Mouse (Mus musculus): ENCODE measurements around the gene Maco1.
"Not testable (repeated sequence)": the region's sequence is repeated elsewhere in the genome, so short reads cannot be mapped to it uniquely, and the experiment has no call there.

The Maco1 gene

GRCm38 (mm10) chr4:134817706-134818105 is 35.4 kb downstream of the Maco1 start:
- in situ Hi-C loops (cut with MboI; ENCODE audit: low sequenced_read_pairs), result no loop called here

- in situ Hi-C loops (cut with MboI; ENCODE audit: low sequenced_read_pairs), result no loop called here
These were observed 38.9 kb downstream of the Maco1 start for GRCm38 (mm10) chr4:134814229-134814571.

- in situ Hi-C loops (cut with MboI; ENCODE audit: low sequenced_read_pairs), result no loop called here
These were observed 39.5 kb downstream of the Maco1 start for GRCm38 (mm10) chr4:134813406-134814228.

- in situ Hi-C loops (cut with MboI; ENCODE audit: low sequenced_read_pairs), result no loop called here
These were observed 48.4 kb downstream of the Maco1 start for GRCm38 (mm10) chr4:134804765-134805164.

- in situ Hi-C loops (cut with MboI; ENCODE audit: low sequenced_read_pairs), result no loop called here
These were observed 50.4 kb downstream of the Maco1 start for GRCm38 (mm10) chr4:134802765-134803164.

- in situ Hi-C loops (cut with MboI; ENCODE audit: low sequenced_read_pairs), result no loop called here
These were observed 51.0 kb downstream of the Maco1 start for GRCm38 (mm10) chr4:134802155-134802554.

GRCm38 (mm10) chr4:134800693-134801092 is 52.5 kb downstream of the Maco1 start:
- in situ Hi-C loops (cut with MboI; ENCODE audit: low sequenced_read_pairs), result no loop called here

GRCm38 (mm10) chr4:134800098-134800497 is 53.0 kb downstream of the Maco1 start:
- in situ Hi-C loops (cut with MboI; ENCODE audit: low sequenced_read_pairs), result no loop called here

- in situ Hi-C loops (cut with MboI; ENCODE audit: low sequenced_read_pairs), result no loop called here
These were observed 53.9 kb downstream of the Maco1 start for GRCm38 (mm10) chr4:134799272-134799671.

- in situ Hi-C loops (cut with MboI; ENCODE audit: low sequenced_read_pairs), result no loop called here
These were observed 54.3 kb downstream of the Maco1 start for GRCm38 (mm10) chr4:134798861-134799260.

- in situ Hi-C loops (cut with MboI; ENCODE audit: low sequenced_read_pairs), result no loop called here
These were observed 55.5 kb downstream of the Maco1 start for GRCm38 (mm10) chr4:134797621-134798020.

- in situ Hi-C loops (cut with MboI; ENCODE audit: low sequenced_read_pairs), result no loop called here
These were observed 56.4 kb downstream of the Maco1 start for GRCm38 (mm10) chr4:134796581-134797361.

GRCm38 (mm10) chr4:134795819-134796485 is 57.2 kb downstream of the Maco1 start:
- in situ Hi-C loops (cut with MboI; ENCODE audit: low sequenced_read_pairs), result no loop called here

- in situ Hi-C loops (cut with MboI; ENCODE audit: low sequenced_read_pairs), result not testable (repeated sequence)
These were observed 58.2 kb downstream of the Maco1 start for GRCm38 (mm10) chr4:134794959-134795358.

GRCm38 (mm10) chr4:134793213-134793956 is 59.8 kb downstream of the Maco1 start:
- in situ Hi-C loops (cut with MboI; ENCODE audit: low sequenced_read_pairs), result no loop called here

GRCm38 (mm10) chr4:134791731-134792130 is 61.4 kb downstream of the Maco1 start:
- in situ Hi-C loops (cut with MboI; ENCODE audit: low sequenced_read_pairs), result no loop called here

- in situ Hi-C loops (cut with MboI; ENCODE audit: low sequenced_read_pairs), result no loop called here
These were observed 66.2 kb downstream of the Maco1 start for GRCm38 (mm10) chr4:134786946-134787345.

- in situ Hi-C loops (cut with MboI; ENCODE audit: low sequenced_read_pairs), result no loop called here
These were observed 68.4 kb downstream of the Maco1 start for GRCm38 (mm10) chr4:134784701-134785100.

- in situ Hi-C loops (cut with MboI; ENCODE audit: low sequenced_read_pairs), result no loop called here
These were observed 73.8 kb downstream of the Maco1 start for GRCm38 (mm10) chr4:134779136-134779934.

GRCm38 (mm10) chr4:134776246-134776645 is 76.9 kb downstream of the Maco1 start:
- in situ Hi-C loops (cut with MboI; ENCODE audit: low sequenced_read_pairs), result no loop called here
